Mouse (Mus musculus) heart, postnatal 0 days (tissue): ENCODE data around the gene Nos1ap.

ENCODE experiments used
- CTCF ChIP-seq: IDR thresholded peaks from 2 replicates; pipeline ENCODE4 v1.5.1; 2016; ENCODE audit warnings: antibody characterized with exemption, control low read depth, low read depth
- EP300 ChIP-seq: IDR thresholded peaks from 2 replicates; pipeline ENCODE4 v1.6.1; 2016; ENCODE audit warnings: antibody characterized with exemption, low read depth

- TF ChIP-seq EP300 (no peak), CTCF (no peak)
These were observed 1.3 kb downstream of the Nos1ap start for GRCm38 (mm10) chr1:170588353-170588752.
